Comparison of ENCODE assay signal across 8 mouse cellular contexts in genomic region chr5:134985633-134986297, GRCm38 (mm10). TPM values are rescaled to one million over a fixed set of nuclear protein-coding genes. Genes with fewer than 3 reads are reported as not detected.
DNase-seq lines count a peak whose midpoint lies in the region; ATAC-seq and TF ChIP-seq lines count a peak whose summit lies in the region.

TSS of gene Cldn3 (plus strand) at chr5:134986214.

- H3K4me3 ChIP-seq in brown adipose tissue, adult 24 weeks (ENCODE audit: insufficient read depth, low read depth, low read length): peak within 1 kb of the TSS; percentile 8
- H3K4me3 ChIP-seq in heart, embryonic 14.5 days (ENCODE audit: control insufficient read depth in 1 of 2, insufficient read depth in 1 of 2, low read depth in 1 of 2, low read length in 2 of 2): peak within 1 kb of the TSS; percentile 7 to 33
- peak within 1 kb of the TSS; percentile 50 for H3K4me3 ChIP-seq in testis, adult 2 months (ENCODE audit: control insufficient read depth, low read depth, low read length)

- H3K27ac ChIP-seq in brown adipose tissue, adult 24 weeks (replicated peaks; ENCODE audit: low read depth, low read length): no peak within 1 kb of the TSS
- no peak within 1 kb of the TSS for H3K27ac ChIP-seq in heart, embryonic 14.5 days (replicated peaks in 1 of 2; ENCODE audit: control insufficient read depth in 1 of 2, insufficient read depth in 1 of 2, low read depth in 2 of 2, low read length in 2 of 2)
- H3K27ac ChIP-seq in testis, adult 2 months (ENCODE audit: control insufficient read depth, insufficient read depth, low read depth, low read length): no peak within 1 kb of the TSS

- WGBS in heart, embryonic 14.5 days: under 1% methylated on average over 25 of the region's 25 CpGs

- peak; percentile 95 for DNase-seq in ES-CJ7 (ENCODE audit: low read depth, low spot score)
- DNase-seq in kidney, postnatal 10 days: peak; percentile 79
- peak; percentile 84 to 93 for DNase-seq in lung, postnatal 4 days
- DNase-seq in cerebellum, adult 11-12 months: no peak
- no peak for DNase-seq in layer of hippocampus, adult 8-10 months (ENCODE audit: low spot score in 2 of 2)

- TF ChIP-seq POLR2A in testis, adult 2 months (IDR thresholded peaks at IDR 0.05; ENCODE audit: control insufficient read depth, low read depth, low read length): peak; percentile 49; the same call in 1 of the 2 replicates

- H3K27me3 ChIP-seq in heart, embryonic 14.5 days (ENCODE audit: control insufficient read depth, insufficient read depth, low read length): peaks cover 48% of the 10 kb centered on the region
- H3K27me3 ChIP-seq in testis, adult 2 months (ENCODE audit: control insufficient read depth, insufficient read depth, low read length): peaks cover 3% of the 10 kb centered on the region; the same call in 1 of the 2 replicates

- H3K4me1 ChIP-seq in brown adipose tissue, adult 24 weeks (ENCODE audit: control insufficient read depth, insufficient read depth, insufficient read length, low read length): peaks cover 5% of the 10 kb centered on the region
- peaks cover 0 to 12% of the 10 kb centered on the region in 2 experiments; a peak in 2 of 4 replicates for H3K4me1 ChIP-seq in heart, embryonic 14.5 days (ENCODE audit: control insufficient read depth in 2 of 2, insufficient read depth in 2 of 2, low read length in 2 of 2)
- peaks cover 17% of the 10 kb centered on the region for H3K4me1 ChIP-seq in testis, adult 2 months (ENCODE audit: control insufficient read depth, insufficient read depth, low read length)

- TF ChIP-seq CTCF in testis, adult 2 months (IDR thresholded peaks at IDR 0.05; ENCODE audit: control insufficient read depth, insufficient read depth, insufficient replicate concordance, low read depth, low read length): 0 out of 2 replicates have a peak, but pooled peaks have one; percentile 3

- peak within 1 kb of the TSS; percentile 60 for H3K4me2 ChIP-seq in heart, embryonic 14.5 days (ENCODE audit: low read length)

- no peaks in the 10 kb centered on the region for H3K9me3 ChIP-seq in heart, embryonic 14.5 days (ENCODE audit: control insufficient read depth, low read length)

- no peak for ATAC-seq in heart, embryonic 14.5 days (ENCODE audit: insufficient number of reproducible peaks, insufficient read depth, low FRiP score, low read depth)

- no peaks in the 10 kb centered on the region for H3K36me3 ChIP-seq in heart, embryonic 14.5 days (ENCODE audit: control insufficient read depth, insufficient read depth, low read length)
- no peaks in the 10 kb centered on the region for H3K36me3 ChIP-seq in testis, adult 2 months (ENCODE audit: control insufficient read depth, insufficient read depth, low read length)

- H3K9ac ChIP-seq in heart, embryonic 14.5 days (ENCODE audit: low read length): peak within 1 kb of the TSS; percentile 18

RNA-seq across cellular contexts. Expression of gene Cldn3, which starts in this region (rescaled TPM):
- not detected in 2 replicates for polyA plus RNA-seq in brown adipose tissue, adult 24 weeks (2012; ENCODE audit: insufficient read depth, insufficient read length, missing spikeins)
- polyA plus RNA-seq in heart, embryonic 14.5 days (2014; fragmentation: Nextera tagmentation; extraction: Ambion mirVana): 0.53 and 2.2 TPM in 2 replicates
- 8.7 and 19.7 TPM in 2 replicates for polyA plus RNA-seq in testis, adult 2 months (2012; rRNA removed)
- total RNA-seq in layer of hippocampus, adult 8-10 months (2022): under 1 TPM; 0.61 to 0.87 (median 0.81) TPM

Comparison
In these comparisons a context has a peak if more than half of its experiments do, and no peak if none do; other contexts are left out.
1. DNase-seq: peak in ES-CJ7 (single experiment), kidney, postnatal 10 days (single experiment) and lung, postnatal 4 days (2 of 2); none in cerebellum, adult 11-12 months (single experiment) and layer of hippocampus, adult 8-10 months (0 of 2).
2. Peak in every context shown above with its lines, with median percentiles within 50 percentile points of each other: H3K4me3 ChIP-seq.